Mouse (Mus musculus): Measurements from ENCODE around the gene Aco2.
A peak's percentile ranks its signal among the peaks of the same experiment; 100 is the strongest.

The Aco2 gene

GRCm38 (mm10) chr15:81950716-81951115 is 78.6 kb downstream of the Aco2 start:
- DNase-seq (ENCODE audit: low spot score): no peak

DNA sequence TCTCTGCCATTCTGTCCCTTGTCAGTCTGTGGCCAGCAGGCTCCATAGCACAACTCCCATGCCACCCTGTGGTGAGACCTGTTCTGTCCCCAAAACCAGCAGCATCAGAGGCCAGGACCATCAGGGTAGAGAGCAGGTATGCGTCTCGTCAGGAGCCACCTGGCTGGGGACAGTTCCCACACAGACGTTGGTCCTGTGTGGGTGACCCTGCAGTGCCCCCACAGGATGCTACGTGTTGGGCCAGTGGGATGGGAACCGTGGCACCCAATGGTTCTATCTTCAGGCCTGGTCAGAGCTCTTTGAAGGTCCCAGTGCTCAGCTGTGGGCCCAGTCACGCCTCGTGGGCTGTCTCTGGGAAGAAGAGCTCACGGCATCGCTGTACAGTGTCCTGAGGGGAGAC is 79.0 kb downstream of the Aco2 start:
- DNase-seq (ENCODE audit: low spot score): no peak

DNA sequence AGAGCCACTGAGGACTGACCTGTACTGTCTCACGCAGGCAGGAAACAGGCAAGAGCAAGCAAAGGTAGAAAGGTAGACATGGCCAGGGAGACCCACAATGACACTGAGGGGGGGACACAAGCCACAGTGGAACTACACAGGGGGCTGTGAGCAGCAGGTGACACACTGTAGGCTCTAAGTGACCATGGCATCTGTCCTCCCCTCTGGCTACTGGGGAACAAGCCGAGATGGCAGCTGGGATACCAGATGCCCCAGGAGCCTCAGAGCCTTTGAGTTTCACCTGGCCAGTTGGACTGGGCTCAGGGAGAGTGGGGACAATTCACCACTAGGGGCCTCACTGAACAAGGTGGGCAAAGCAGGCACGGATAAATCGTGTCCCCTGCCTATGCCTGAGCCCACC is 80.2 kb downstream of the Aco2 start:
- DNase-seq (ENCODE audit: low spot score): no peak

DNA sequence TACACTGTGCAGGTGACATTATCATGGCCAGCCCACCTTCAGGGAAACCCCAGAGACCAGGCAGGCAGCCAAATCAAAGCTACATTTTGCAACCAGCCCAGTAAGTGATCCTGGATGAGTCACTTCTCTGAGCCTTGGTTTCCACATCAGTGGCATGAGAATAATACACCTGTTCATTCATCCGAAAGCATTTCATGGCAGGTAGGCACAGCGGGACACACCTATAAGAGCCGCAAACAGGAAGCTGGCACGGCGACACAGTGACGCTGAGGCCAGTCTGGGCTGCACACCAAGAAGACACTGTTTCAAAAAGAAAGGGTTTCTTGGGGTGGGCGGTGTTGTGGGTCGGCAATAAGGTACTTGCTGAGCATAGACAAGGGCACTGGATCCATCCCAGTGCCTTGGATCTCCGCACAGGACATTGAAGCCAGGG is 82.1 kb downstream of the Aco2 start:
- no peak for DNase-seq (ENCODE audit: low spot score)

DNA sequence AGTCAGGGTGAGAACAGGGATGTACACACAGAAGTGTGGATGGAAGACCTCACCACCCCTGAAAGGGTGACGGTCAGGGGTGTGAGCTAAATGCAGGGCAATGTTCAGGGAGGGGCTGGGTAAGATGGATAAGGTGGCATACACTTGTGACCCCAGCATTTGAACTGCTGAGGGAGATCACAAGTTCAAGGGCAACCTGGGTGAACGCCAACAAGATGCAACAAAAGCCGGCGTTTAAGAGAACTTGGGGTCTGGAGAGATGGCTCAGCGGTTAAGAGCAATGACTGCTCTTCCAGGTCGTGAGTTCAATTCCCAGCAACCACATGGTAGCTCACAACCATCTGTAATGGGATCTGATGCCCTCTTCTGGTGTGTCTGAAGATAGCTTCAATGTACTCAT is 82.6 kb downstream of the Aco2 start:
- DNase-seq (ENCODE audit: low spot score): no peak

DNA sequence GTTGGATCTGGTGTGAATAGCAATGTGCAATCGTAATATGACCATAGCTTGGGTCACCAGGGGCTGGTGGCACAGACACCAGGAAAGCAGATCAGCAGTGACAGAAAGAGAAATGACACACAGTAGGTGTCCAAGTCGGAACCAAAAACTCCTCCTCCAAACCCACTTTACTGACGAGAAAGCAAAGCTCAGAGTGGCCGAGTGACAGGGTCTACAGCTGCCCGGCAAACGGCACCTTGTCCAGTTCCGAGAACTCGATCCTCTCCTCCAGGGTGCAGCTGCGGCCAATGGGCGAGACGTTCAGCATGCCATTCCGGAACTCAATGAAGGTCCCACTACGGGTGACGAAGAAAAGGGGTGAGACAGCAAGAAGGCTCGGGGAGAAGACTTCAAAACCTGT is 83.3 kb downstream of the Aco2 start:
- no peak for DNase-seq (ENCODE audit: low spot score)

DNA sequence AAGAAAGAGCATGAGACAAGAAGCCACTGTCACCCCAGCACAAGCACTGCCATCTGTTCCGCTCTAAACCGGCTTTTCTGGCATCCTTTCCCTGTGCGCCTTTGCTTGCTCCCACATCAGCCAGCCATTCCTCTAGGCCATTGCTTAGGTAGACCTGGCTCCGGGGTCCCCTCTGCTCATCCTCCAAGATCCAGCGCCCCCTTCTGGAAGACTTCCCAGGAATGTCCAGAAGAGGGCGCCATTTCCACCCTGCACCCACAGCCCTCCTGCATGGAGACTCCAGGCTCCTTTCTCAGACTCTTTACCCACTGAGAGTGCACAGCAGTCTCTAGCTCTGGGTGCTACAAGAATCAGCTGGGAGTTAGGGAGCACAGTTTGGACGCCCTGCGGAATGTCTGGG is 84.3 kb downstream of the Aco2 start:
- DNase-seq (ENCODE audit: low spot score): peak; percentile 59

- no peak for DNase-seq (ENCODE audit: low spot score)
Measured at GRCm38 (mm10) chr15:81957598-81957997, 85.5 kb downstream of the Aco2 start.

DNA sequence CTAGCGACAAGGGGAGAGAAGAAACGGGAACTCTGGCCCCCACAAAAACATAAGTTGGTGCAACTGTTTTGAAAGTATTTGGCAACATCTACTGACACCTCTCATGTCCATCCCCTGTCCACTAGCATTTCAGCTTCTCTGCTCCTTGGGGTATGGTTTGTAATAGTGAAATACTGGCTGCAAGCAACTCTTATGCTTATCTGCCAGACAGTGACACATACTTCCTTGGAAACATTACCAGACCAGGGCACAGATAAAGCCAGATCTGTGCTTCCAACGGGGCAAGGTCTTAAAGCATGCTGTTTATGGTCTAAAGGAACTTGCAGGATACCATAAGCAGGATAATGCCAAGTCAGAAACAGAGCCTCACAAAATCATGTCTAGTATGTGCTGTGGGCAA is 86.8 kb downstream of the Aco2 start:
- no peak for DNase-seq (ENCODE audit: low spot score)

DNA sequence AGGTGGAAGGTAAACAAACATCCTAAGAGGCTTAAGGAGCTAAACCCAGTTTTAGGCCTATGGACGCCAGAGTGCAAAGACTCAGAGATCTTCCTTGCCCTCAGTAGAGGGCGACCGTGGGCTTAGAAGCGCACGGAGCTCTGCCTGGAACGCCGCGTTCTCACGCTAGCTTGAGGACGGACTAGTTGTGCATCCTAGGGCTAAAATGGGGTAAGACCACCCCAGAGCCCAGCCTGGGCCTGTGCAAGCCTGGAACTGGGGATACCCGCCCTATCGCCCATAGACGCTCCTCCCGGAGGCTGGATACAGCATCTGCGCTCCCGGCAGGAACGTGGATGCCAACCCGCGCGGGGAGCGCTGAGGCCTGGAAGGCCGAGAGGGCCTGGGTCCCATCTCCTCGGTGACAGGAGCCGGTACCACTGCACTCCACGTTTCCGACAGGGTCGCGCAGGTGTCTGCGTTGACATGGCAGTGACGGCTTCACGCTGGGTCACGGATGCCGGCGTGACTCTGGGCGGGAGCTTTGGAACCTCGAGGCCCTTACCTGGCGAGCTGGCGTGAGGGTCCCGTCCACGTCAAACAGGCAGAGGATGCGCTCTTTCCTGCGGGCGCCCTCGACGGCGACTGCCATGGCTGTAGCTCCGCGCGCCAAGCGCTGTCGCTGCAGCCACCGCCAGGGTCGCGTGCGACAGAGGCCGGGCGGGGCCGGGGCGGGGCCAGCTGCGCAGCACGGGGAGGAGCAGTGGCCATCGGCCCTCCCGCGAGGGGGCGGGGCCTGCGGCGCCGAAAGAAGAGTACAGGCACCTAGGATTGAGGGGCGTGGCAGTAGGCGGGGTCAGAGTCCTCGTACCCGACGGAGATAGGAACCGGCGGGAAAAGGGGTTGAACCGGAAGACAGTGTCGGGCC is 88.3 kb downstream of the Aco2 start, which contains the start of gene Pmm1:
Gene Pmm1, minus strand, starts transcription at position 760 of the 907 bp plus-strand sequence.
- DNase-seq (ENCODE audit: low spot score): peak; percentile 99

GRCm38 (mm10) chr15:81961078-81961451 is 89.0 kb downstream of the Aco2 start:
- no peak for DNase-seq (ENCODE audit: low spot score)

- DNase-seq (ENCODE audit: low spot score): no peak
Measured at GRCm38 (mm10) chr15:81964262-81964661, 92.2 kb downstream of the Aco2 start.
